Mouse (Mus musculus): ENCODE measurements at regions not wholly inside any gene's neighbourhood (a gene's known extent, or its start where the extent isn't known, plus 50 kb on each side); places are given as distances from the start of the nearest gene placed in this dataset.

GRCm38 (mm10) chr10:92166057-92166456, 556.2 kb downstream of the Nedd1 start:
- Histone ChIP-seq H3K9ac (replicated peaks) (peak overlapping the region; percentile 70; the same call in 1 of the 2 replicates), H3K4me3 (replicated peaks) (no peak overlapping the region)

DNA sequence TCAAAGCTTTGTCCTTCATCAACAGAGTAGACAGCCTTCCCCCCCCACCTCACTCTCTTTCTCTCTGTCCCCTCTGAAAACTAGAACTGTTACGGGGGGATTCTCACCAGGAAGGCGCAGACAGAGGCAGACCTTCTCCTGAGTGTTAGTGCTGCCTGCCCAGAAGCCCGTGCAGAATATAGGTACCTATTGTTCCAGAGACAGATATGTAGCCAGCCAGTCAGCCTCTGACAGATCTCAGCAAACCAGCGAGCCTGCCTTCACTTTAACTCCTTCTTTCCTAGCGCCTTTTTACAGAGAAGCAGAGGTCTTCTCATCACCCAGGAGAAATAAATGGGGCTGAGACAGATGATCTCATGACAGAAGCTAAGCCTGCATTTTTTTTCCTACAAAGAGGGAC, 557.2 kb downstream of the Nedd1 start:
- Histone ChIP-seq H3K4me1 (peaks cover 8% of the 10 kb centered on the region), H3K9me3 (replicated peaks) (no peaks in the 10 kb centered on the region), H3K4me2 (peak overlapping the region; percentile 62), H3K27me3 (replicated peaks) (no peaks in the 10 kb centered on the region), H3K9ac (replicated peaks) (peak overlapping the region; percentile 70), H3K36me3 (no peaks in the 10 kb centered on the region), H3K27ac (replicated peaks) (peak overlapping the region; percentile 92), H3K4me3 (replicated peaks) (peak overlapping the region; percentile 60)
- peak; percentile 85 for ATAC-seq (ENCODE audit: low FRiP score)
- 6% methylated on average over 5 of the region's 5 CpGs for WGBS

More at GRCm38 (mm10) chr10:92166057-92166456, 556.2 kb downstream of the Nedd1 start:
- ATAC-seq (ENCODE audit: low FRiP score) = no peak
- 47% methylated on average over 2 of the region's 2 CpGs for WGBS
- Histone ChIP-seq H3K36me3 (no peaks in the 10 kb centered on the region), H3K4me2 (peak overlapping the region; percentile 62), H3K9me3 (replicated peaks) (no peaks in the 10 kb centered on the region), H3K27ac (replicated peaks) (peak overlapping the region; percentile 92; the same call in 1 of the 2 replicates), H3K27me3 (replicated peaks) (no peaks in the 10 kb centered on the region), H3K4me1 (peaks cover 8% of the 10 kb centered on the region)

DNA sequence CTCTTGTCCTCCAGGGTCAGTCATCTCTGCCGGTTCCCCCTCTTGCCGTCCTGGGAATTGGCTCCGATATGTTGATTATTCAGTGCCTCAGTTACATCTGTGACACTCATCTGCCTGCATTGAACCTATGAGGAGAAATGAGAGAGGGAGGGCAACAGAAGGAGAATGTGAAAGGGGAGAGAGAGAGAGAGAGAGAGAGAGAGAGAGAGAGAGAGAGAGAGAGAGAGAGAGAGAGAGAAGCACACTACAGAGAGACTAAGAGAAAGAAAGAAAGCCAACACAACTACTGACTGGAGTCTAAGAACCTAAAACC, 557.6 kb downstream of the Nedd1 start:
- H3K9ac ChIP-seq (replicated peaks) = peak overlapping the region; percentile 70
- H3K4me2 ChIP-seq = peak overlapping the region; percentile 62
- H3K9me3 ChIP-seq (replicated peaks) = no peaks in the 10 kb centered on the region
- H3K4me3 ChIP-seq (replicated peaks) = peak overlapping the region; percentile 60
- peaks cover 8% of the 10 kb centered on the region for H3K4me1 ChIP-seq
- no peaks in the 10 kb centered on the region for H3K36me3 ChIP-seq
- H3K27me3 ChIP-seq (replicated peaks) = no peaks in the 10 kb centered on the region
- H3K27ac ChIP-seq (replicated peaks) = peak overlapping the region; percentile 92
- WGBS = 22% methylated on average over 3 of the region's 3 CpGs
- ATAC-seq (ENCODE audit: low FRiP score) = peak; percentile 39; the same call in 1 of the 2 replicates

- Histone ChIP-seq H3K4me2 (peak overlapping the region; percentile 62), H3K9ac (replicated peaks) (peak overlapping the region; percentile 70), H3K4me3 (replicated peaks) (peak overlapping the region; percentile 60), H3K27ac (replicated peaks) (peak overlapping the region; percentile 92), H3K4me1 (peaks cover 8% of the 10 kb centered on the region), H3K9me3 (replicated peaks) (no peaks in the 10 kb centered on the region), H3K36me3 (no peaks in the 10 kb centered on the region), H3K27me3 (replicated peaks) (no peaks in the 10 kb centered on the region)
- 0 out of 2 replicates have a peak, but pooled peaks have one; percentile 46 for ATAC-seq (ENCODE audit: low FRiP score)
- WGBS = 17% methylated on average over 12 of the region's 12 CpGs
Measured at GRCm38 (mm10) chr10:92163851-92164647, 558.2 kb downstream of the Nedd1 start.

DNA sequence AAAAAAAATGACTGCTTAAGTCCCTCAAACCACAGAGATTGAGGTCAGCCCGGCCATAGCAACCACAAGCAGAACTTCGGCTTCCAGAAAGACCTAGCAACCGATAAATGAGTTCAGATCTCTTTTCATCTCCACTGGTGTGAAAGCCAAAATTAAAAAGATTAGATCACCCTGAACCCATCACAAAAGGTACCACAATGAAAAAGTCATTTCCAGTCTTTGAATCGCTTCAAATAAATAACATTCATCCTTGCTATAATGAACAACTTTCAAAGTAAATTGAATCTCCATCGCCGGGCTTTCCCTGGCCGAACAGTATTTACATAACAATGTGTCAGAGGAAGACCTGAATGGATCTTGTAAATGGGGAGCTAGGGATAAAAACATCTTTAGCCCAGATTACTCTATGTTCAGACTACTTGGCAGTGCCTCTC, 559.1 kb downstream of the Nedd1 start:
- H3K27ac ChIP-seq (replicated peaks) = peak overlapping the region; percentile 92
- WGBS = 1% methylated on average over 7 of the region's 7 CpGs
- peak; percentile 8; the same call in 1 of the 2 replicates for ATAC-seq (ENCODE audit: low FRiP score)
- peaks cover 8% of the 10 kb centered on the region for H3K4me1 ChIP-seq
- peak overlapping the region; percentile 70 for H3K9ac ChIP-seq (replicated peaks)
- peak overlapping the region; percentile 62 for H3K4me2 ChIP-seq
- no peaks in the 10 kb centered on the region for H3K9me3 ChIP-seq (replicated peaks)
- peak overlapping the region; percentile 60 for H3K4me3 ChIP-seq (replicated peaks)
- no peaks in the 10 kb centered on the region for H3K36me3 ChIP-seq
- H3K27me3 ChIP-seq (replicated peaks) = no peaks in the 10 kb centered on the region

DNA sequence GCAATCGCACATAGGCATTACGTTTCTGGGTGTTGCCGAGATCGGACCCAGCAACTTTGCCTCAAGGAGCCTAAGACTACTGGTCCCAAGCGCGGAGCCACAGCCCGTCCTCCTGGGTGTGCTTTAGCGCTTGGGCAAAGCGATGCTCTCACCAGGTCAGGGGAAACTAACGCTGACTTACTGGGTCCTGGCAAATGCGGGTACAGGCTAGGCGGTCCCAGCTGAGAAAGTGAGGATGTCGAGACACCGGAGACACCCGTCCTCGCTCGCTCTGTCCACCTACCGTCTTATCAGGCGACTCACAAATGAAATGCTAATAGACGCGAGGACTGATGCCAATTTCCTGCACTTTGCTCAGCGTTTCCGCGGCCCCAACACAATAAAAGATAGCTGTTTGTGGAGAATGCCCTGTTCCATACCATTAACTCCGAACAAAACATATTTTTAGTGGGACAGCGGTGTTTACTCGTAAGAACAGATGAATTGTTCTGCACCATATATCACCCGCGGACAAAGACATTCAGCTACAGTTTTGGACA, 559.7 kb downstream of the Nedd1 start:
- H3K9ac ChIP-seq (replicated peaks) = peak overlapping the region; percentile 70
- peak overlapping the region; percentile 60 for H3K4me3 ChIP-seq (replicated peaks)
- ATAC-seq (ENCODE audit: low FRiP score) = peak; percentile 58
- WGBS = under 1% methylated on average over 29 of the region's 29 CpGs
- peaks cover 8% of the 10 kb centered on the region for H3K4me1 ChIP-seq
- H3K4me2 ChIP-seq = peak overlapping the region; percentile 62
- H3K27ac ChIP-seq (replicated peaks) = peak overlapping the region; percentile 92
- H3K9me3 ChIP-seq (replicated peaks) = no peaks in the 10 kb centered on the region
- H3K27me3 ChIP-seq (replicated peaks) = no peaks in the 10 kb centered on the region
- H3K36me3 ChIP-seq = no peaks in the 10 kb centered on the region

DNA sequence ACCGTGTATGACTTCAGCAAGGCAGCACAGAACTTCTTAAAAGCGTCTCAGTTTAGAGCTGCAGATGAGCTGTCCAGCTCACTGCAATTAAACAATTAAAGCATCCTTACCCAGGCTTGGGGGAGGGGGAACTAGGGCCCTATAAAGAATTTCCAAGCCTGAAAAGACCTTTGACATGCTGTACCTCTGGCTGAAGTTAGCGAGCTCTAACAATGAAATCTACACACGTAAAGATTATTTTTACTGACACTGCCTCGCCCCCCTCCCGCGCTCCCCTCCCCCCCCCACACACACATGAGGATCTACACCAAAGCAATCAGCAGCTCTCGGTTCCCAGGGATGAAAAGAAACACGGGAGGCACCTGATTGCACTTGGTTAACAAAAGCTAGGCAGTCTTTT, 560.7 kb downstream of the Nedd1 start:
- peak overlapping the region; percentile 55 for H3K4me2 ChIP-seq
- no peak for ATAC-seq (ENCODE audit: low FRiP score)
- WGBS = 3% methylated on average over 9 of the region's 9 CpGs
- H3K9ac ChIP-seq (replicated peaks) = peak overlapping the region; percentile 41
- no peaks in the 10 kb centered on the region for H3K36me3 ChIP-seq
- no peaks in the 10 kb centered on the region for H3K9me3 ChIP-seq (replicated peaks)
- no peaks in the 10 kb centered on the region for H3K27me3 ChIP-seq (replicated peaks)
- H3K4me3 ChIP-seq (replicated peaks) = peak overlapping the region; percentile 44
- peak overlapping the region; percentile 74 for H3K27ac ChIP-seq (replicated peaks)
- H3K4me1 ChIP-seq = peaks cover 8% of the 10 kb centered on the region

DNA sequence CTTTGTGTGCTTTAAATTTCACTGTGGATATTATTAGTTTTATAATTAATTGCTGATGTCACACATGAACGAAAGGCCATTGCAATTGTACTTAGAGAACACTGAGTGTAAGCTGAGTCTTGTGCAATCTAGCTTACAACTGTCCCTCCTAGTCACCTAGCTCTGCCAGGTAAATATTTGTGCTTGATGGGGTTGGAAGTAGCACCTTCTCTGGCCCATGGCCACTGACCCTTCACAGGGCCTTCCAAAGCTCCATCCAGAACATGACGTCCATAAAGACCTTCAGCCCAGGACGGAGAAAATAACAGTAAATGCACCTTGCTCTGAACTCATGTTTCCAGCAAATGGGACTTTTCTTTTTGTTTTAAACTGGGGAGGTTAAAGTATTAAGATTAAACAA, 576.0 kb downstream of the Nedd1 start:
- Histone ChIP-seq H3K27ac (replicated peaks) (no peak overlapping the region), H3K4me1 (0 out of 2 replicates have a peak, but pooled peaks cover 3% of the 10 kb centered on the region), H3K27me3 (replicated peaks) (no peaks in the 10 kb centered on the region), H3K9me3 (replicated peaks) (no peaks in the 10 kb centered on the region), H3K4me3 (replicated peaks) (no peak overlapping the region), H3K36me3 (0 out of 2 replicates have a peak, but pooled peaks cover 4% of the 10 kb centered on the region), H3K4me2 (no peak overlapping the region), H3K9ac (replicated peaks) (no peak overlapping the region)
- WGBS = 85% methylated on average over 3 of the region's 3 CpGs
- no peak for ATAC-seq (ENCODE audit: low FRiP score)

DNA sequence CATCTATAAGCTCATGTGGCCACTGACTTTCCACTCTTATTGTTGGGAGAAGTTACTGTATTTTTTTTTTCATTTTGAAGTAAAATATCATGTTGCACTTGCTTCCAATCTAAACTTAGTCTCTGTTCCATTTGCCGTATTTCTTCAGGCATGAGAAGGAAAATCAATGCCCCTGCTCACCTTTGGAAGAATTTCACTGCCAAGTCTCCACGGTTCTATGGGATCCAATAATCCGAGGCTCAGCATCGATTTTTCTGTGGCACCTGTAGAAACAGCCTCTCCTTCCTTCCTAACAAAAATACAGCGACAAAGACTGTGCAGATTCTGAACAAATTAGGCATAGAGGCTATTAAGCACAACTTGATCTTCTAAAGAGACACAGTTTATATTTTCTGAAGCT, 586.7 kb downstream of the Nedd1 start:
- peaks cover 23% of the 10 kb centered on the region for H3K36me3 ChIP-seq
- peaks cover 14% of the 10 kb centered on the region; the same call in 1 of the 2 replicates for H3K4me1 ChIP-seq
- no peak overlapping the region for H3K27ac ChIP-seq (replicated peaks)
- 83% methylated on average over 5 of the region's 5 CpGs for WGBS
- no peak overlapping the region for H3K9ac ChIP-seq (replicated peaks)
- no peaks in the 10 kb centered on the region for H3K9me3 ChIP-seq (replicated peaks)
- H3K4me3 ChIP-seq (replicated peaks) = no peak overlapping the region
- H3K4me2 ChIP-seq = no peak overlapping the region
- no peak for ATAC-seq (ENCODE audit: low FRiP score)
- no peaks in the 10 kb centered on the region for H3K27me3 ChIP-seq (replicated peaks)

- no peak for ATAC-seq (ENCODE audit: low FRiP score)
- H3K27me3 ChIP-seq (replicated peaks) = no peaks in the 10 kb centered on the region
- no peak overlapping the region for H3K4me2 ChIP-seq
- no peak overlapping the region for H3K27ac ChIP-seq (replicated peaks)
- H3K36me3 ChIP-seq = peaks cover 12% of the 10 kb centered on the region
- H3K4me1 ChIP-seq = no peaks in the 10 kb centered on the region
- H3K9ac ChIP-seq (replicated peaks) = no peak overlapping the region
- no peaks in the 10 kb centered on the region for H3K9me3 ChIP-seq (replicated peaks)
- H3K4me3 ChIP-seq (replicated peaks) = no peak overlapping the region
- 28% methylated on average over 2 of the region's 2 CpGs for WGBS
Measured at GRCm38 (mm10) chr10:92112790-92113189, 609.4 kb downstream of the Nedd1 start.

DNA sequence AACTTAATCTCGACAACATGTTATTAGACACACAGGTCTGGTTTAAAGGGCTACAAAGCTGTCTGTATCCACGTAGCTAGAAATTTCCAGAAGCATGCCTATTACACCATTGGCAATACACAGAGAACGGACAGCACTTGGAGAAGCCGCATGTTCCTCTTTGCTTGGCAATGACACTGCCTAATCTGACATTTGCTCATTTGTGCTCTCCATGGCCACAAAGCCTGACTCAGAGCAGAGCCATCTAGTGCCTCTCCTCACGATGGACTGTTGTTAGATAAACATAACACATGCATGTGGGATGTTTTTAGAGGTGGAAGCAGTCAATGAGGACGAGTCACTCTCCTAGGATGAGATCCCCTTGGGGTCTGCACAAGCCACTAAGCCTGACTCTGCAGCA, 615.9 kb downstream of the Nedd1 start:
- ATAC-seq (ENCODE audit: low FRiP score) = no peak
- no peak overlapping the region for H3K27ac ChIP-seq (replicated peaks)
- no peak overlapping the region for H3K4me3 ChIP-seq (replicated peaks)
- H3K9ac ChIP-seq (replicated peaks) = no peak overlapping the region
- H3K27me3 ChIP-seq (replicated peaks) = no peaks in the 10 kb centered on the region
- 84% methylated on average over 6 of the region's 6 CpGs for WGBS
- H3K36me3 ChIP-seq = peaks cover 10% of the 10 kb centered on the region
- H3K4me2 ChIP-seq = no peak overlapping the region
- H3K9me3 ChIP-seq (replicated peaks) = no peaks in the 10 kb centered on the region
- peaks cover 11% of the 10 kb centered on the region for H3K4me1 ChIP-seq

DNA sequence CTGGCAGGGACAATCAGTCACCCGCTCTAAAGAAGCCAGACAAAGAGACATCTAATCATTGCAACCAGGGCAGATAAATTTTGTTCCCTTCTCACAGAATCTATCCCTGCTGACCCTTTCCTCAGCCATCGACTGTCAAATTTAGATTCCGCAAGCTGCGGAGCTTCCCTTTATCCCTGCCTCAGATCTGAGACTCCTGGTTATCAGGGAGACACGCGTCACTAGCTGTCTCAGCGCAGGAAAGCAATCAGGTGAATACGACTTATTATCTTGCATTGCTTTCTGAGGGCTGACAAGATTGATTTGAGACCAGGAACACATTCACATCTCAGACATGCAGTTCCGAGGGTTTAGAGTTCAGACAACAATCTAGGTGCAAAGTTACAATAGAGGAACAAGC, 618.3 kb downstream of the Nedd1 start:
- Histone ChIP-seq H3K27me3 (replicated peaks) (no peaks in the 10 kb centered on the region), H3K27ac (replicated peaks) (0 out of 2 replicates have a peak overlapping the region, but pooled peaks have one; percentile 24)

More for the DNA sequence above, 618.3 kb downstream of the Nedd1 start:
- ATAC-seq (ENCODE audit: low FRiP score) = no peak
- Histone ChIP-seq H3K9me3 (replicated peaks) (no peaks in the 10 kb centered on the region), H3K36me3 (0 out of 2 replicates have a peak, but pooled peaks cover 2% of the 10 kb centered on the region), H3K4me2 (no peak overlapping the region), H3K4me1 (peaks cover 11% of the 10 kb centered on the region), H3K4me3 (replicated peaks) (no peak overlapping the region), H3K9ac (replicated peaks) (no peak overlapping the region)
- WGBS = 50% methylated on average over 9 of the region's 9 CpGs
